Mouse (Mus musculus): ENCODE data around the gene Lcp1.

DNA sequence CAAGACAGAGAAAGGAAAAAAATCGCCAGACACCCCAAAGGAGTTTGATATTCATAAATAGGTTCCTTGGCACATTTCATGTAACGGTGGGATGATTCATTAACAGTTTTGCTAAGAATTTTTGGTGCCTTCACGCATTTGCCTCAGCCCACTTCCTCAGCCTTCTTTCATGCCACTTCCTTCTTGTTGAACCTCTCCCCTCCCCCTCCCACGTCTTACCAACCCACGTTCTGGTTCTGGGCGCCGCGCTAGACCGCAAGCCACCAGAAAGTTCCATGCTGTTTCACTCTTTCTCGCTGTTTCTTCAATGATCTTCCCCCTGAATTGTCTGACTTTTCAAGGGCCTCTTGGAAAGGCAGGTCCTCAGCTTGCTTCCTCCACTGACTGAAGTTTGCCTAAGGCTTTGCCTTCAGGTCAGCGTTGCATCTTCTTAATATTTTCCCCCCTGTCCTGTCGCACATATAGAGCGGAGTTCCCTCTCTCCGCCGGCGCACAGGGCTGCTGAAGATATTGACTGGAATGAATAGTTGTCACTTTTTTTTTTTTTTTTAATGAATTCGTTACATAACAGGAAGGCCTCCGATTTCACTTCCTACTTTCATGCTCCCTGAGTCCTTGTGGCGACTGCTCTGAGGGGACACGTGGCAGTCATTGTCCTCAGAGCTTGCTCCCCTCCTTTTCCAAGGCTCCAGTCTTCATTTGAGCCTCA, 48.5 kb downstream of the Lcp1 start:
- TF ChIP-seq GATA1 (IDR thresholded peaks at IDR 0.05; ENCODE audit: borderline replicate concordance, low read length) (no peak), FLI1 (IDR thresholded peaks at IDR 0.05; ENCODE audit: low read length) (no peak)
